Mouse (Mus musculus) thymus, postnatal 25 days (tissue): Measurements from ENCODE around the gene Vps26c.
"Not testable (repeated sequence)": the region's sequence is repeated elsewhere in the genome, so short reads cannot be mapped to it uniquely, and the experiment has no call there.

Source experiments
- DNase-seq: peaks from one replicate; pipeline ENCODE4 v3.0.0; 2022

The Vps26c gene

DNA sequence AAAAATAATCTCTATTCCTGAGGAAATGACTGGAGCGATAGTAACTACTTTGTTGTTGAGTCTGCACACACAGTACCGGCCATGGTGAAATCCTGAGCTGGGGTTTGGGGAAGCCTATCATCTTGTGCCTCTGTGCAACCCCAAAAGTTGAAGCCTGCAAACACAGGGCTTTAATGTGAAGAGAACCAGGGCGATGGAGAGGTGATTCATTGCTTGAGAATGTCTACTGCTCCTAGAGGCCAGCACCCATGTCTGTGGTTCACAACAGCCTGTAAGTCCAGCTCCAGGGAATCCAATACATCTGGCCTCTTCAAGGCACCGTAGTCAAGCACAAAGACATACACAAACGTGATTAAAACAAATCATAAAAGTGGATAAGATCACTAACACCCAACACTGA, 39.3 kb downstream of the Vps26c start:
- no peak for DNase-seq

DNA sequence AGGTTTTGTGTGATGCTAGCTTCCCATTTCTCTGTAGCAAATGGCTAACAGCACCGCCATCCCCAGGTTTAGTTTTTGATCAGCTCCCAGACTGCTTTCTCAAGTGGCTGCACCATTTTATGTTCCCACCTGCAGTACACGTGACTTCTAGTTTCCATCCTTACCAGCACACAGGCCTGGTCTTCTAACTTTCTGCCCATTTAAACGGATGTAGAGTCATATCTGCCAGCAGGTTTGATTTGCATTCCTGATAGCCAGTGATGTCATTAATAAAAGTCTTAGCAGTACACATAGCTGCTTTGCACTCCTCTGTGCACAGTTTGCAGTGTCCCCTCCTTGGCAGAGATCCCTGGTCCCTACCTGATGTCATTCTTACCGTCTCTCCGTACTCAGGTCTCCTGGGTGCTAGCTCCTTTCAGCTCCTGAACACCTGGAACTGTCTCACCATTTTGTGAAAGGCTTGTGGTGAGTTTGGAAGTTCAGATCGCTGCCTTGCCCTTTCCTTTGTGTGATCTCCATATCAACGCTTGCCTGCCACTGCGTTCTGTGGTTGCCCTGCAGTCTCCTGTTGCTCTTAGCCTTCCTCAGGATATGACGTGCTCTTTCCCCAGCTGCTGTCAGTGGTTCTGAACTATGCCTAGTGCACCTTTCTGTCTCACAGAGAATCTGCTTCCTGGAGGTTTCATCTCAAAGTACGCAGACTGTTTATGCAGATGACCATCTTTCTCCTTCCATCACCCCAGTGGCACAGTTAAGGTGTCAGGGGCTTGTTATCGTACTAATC, 41.7 kb downstream of the Vps26c start:
- DNase-seq = no peak

DNA sequence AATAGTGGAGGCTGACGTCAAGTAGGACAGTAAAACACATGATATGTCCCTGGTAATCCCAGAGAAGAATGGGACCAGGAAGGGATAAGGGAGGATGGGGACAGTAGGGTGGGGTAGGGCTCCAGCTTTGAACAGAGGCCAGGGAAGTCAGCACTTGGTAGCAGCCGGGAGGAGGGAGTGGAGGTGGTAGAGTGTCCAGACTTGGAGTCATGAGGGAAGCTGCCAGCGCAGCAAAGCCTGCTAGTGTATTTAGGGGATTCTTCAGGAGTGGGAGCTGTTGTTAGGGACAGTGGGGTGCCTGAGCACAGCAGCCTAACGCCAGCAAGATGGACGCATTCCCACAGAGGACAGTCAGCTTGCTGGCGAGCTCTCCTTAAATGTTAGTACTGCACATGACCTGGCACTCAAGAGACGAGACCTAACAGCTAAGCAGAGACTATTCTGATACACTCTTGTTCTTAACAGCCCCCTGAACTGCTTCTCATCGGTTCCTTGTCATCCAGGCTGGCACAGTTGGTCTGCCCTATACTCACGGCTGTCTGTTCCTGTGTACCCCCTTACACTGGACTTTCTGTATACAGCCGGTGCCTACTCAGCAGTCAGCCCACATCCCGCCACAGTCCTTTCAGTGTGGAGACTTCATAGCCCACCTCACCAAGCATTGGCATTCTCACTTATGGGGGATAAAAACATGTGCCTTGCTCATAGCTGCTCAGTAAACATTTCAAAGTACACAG, 53.4 kb downstream of the Vps26c start:
- no peak for DNase-seq

DNA sequence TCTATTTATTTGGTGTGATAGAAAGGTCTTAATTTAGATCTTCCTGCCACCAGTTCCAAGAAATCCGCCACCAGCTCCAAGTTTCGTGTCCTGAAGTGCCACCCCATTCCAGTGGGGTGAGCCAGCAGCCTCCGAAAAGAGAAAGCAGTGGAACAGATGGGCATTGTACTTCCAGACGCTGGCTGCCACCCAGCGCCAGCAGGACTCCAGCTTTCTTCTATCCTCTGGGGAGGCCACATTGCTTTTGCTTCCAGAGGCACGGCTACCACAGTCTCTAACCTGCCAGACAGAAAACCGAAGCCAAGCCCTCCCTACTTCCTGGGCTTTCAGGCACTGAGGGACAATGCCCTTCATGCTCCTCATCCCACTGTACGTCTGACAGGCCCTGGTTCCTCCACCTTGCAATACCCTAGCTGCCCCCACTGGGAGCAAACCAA, 54.1 kb downstream of the Vps26c start:
- no peak for DNase-seq

DNA sequence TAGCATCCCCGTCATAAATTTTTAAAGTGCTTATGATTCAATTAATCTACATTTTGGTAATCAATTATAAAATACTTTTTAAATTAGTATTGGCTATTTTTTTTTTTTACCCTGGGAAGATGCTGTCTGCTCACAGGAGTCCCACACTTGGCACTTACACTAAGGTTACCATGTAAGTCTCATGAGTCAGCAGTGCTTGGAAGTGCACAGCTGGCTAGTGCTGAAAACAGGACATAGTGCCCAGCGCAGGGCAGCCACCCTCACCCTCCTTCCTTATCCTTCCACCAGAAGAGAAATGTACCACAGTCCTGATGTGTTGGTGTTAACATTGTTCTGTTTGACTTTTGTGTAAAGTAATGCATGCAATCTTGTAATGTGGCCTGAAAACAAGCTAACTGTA, 58.2 kb downstream of the Vps26c start:
- DNase-seq = no peak

DNA sequence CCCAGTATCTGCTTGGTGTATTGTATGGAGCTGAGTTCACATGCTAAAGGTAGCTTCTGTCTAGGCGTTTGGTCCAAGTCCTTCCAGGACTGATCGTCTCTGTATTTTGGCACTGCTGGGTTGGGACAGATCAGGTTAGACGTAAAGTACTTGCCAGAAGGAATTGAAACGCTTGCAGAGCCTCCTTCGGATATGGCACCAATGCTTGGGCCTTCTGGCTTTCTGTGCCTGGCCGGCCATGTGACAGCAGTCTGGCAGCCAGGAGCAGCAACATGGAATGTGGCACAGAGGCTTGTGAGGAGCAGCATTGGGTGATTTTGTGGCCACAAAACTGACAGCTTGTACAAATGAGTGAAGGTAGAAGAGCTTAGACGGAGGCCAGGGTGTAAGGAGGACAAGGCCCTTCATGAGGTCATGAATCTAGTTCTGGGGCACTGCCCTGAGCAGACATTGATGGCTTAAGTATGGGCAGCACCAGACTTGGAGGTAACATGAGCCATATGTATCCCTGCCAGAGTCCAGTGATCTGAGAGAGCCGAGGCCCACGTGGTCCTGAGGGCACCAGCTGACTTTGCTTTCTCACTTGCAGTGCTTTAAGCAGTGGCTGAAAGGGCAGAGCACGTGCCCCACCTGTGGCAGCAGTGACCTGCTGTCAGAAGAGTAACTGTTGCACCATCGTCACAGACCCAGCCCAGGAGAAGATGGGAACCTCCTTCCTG, 59.1 kb downstream of the Vps26c start:
- no peak for DNase-seq

DNA sequence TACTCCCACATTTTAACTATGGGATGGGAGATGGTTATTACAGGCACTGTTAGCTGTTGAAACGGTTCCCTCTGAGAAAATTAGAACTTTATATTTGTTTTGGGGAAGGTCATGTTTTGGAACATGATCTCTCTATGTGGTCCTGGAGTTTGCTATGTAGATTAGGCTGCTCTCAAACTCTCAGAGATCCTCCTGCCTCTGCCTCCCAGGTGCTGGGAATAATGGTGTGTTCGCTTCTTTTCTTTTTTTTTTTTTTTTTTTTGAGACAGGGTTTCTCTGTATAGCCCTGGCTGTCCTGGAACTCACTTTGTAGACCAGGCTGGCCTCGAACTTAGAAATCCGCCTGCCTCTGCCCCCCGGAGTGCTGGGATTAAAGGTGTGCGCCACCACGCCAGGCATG, 60.3 kb downstream of the Vps26c start:
- not testable (repeated sequence) for DNase-seq

DNA sequence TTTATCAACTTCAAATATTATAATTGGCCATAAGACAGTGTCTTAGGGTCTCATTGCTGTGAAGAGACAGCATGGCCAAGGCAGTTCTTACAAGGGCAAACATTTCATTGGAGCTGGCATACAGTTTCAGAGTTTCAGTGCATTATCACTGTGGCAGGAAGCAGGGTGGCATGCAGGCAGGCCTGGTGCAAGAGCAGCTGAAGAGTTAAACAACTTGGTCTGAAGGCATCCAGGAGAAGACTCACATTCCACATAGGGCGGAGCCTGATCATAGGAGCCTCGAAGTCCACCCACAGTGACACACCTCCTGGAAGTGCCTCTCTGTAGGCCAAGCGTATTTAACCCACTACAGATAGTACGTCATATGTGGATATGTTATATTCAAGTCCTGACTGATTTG, 60.7 kb downstream of the Vps26c start:
- no peak for DNase-seq

DNA sequence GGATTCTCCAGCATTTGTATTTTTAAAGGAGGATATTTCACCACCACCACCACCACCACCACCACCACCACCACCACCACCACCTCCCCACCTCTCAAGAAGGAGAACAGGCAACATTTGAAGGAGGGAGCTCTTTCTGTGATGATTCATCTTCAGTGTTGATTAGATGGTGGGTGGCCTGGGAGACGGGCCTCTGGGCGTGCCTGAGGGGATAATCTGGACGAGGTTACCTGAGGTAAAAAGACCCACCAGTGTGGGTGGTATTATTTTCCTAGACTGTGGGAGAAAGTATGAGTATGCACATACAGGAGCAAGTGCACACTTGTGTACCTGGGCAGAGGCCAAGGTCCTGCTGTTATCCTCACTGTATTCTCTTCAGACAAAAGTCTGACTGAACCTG, 62.6 kb downstream of the Vps26c start:
- DNase-seq = no peak

DNA sequence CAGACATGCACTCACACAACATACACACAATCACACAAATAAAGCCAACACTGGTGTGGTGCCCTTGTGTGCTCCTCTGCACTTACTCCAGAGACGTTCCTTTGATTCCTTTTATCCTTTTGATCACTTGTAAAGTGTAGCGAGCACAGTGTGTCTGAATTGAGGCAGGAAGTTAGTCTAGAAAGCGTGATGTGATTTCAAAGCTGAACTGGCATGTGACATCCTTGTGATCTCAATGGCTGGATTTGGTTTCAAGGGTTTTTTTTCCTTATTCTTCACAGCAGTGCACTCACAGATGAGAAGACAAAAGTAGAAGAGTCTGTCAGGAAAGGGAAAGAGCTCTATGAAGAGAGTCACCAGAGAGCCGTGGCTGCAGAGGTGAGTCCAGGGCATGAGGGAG, 72.5 kb downstream of the Vps26c start:
- DNase-seq = no peak

DNA sequence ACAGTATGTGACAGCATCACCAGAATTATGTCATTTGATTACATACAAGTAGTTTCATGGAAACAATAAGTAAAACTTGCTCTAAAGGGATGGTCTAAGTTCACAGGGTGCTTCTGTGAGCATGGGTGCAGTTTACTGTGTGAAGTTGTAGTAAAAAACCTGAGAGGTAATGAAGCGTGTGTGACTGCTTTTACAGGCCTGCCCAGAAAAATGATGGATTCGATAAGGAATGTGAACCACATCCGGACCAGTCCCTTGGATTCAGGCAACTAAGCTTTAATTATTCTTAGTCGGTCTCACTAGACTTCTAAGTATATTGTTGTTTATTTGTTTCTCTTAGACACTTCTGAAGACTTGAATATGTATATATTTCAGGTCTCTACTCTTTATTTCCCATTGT, 73.9 kb downstream of the Vps26c start:
- no peak for DNase-seq

DNA sequence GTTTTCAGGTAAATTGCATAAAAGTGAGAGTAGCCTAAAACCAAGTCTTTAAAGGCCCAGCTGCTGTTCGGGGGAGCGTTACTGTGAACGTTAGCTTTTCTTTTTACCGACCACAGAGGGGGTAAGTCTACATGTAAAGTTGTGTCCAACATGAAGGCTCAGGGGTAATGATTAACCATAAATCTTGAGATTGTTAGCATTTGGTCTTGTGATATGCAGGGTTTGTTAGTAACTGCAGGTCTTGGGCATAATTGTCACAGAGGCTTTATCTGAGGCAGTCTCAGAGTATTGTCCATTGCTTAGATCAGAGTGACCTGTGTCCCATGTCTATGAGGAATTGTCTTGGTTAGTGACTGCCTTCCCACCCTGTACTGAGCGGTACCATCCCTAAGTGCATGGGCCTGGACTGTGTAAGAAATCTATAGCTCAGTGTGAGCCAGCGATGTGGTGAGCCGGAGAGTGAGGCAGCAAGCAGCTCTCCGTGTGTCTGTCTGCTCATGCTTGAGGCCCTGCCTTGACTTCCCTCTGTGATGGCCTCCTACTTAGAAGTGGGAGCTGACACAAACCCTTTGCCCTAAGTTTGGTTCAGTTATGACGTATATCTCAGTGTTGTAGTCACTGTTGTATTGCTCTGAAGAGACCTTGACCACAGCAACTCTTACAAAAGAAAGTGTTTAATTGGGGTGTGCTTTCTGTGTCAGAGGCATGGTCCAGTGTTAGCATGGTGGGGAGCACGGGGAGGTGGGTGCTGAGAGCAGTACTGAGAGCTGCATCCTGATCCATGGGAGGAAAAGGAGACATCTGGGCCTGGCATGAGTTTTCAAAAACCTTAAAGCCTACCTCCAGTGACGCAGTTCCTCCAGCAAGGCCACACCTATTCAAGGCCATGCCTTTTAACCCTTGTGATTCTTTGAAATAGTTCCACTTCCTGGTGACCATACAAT, 74.8 kb downstream of the Vps26c start:
- DNase-seq = no peak

DNA sequence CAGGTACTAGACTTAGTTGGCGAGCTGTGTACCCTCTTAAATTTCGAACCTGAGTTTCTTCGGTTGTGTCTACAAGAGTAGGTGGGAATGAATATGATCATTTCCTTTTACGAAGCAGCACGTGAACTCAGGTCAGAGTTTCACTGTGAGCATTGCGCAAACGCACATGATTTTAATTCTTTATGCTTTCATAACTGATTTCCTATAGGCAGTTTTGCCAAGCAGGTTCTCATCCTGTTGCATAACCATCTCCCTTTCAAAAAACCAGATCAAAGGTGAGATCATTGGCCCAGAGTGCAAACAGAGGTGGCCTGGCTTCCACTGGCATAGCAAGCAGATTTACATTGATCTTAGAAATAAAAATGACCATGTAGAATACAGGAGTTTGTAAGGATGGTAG, 77.0 kb downstream of the Vps26c start:
- DNase-seq = no peak

DNA sequence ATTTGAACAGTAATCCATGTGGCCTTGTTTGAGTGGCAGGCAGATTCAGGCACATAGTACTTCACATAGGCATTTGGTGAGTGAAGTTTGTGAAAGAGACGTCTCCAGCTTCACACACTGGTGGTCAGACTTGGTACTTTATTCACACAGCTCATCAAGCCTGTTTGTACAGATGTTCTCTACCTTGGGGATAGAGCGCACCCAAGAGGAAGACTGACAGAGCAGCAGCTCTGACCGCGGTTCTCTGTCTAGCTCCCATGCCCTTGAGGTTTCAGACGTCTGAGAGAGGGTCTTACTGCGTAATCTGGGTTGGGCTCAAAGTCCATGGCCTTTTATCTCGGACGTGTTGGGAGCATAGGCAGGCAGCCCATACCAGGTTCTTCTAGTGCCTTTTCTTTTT, 77.5 kb downstream of the Vps26c start:
- no peak for DNase-seq
